Mouse (Mus musculus): ENCODE data around the gene Lysmd2. TPM values are rescaled to one million over a fixed set of nuclear protein-coding genes. Genes with fewer than 3 reads are reported as not detected.
A peak's percentile ranks its signal among the peaks of the same experiment; 100 is the strongest.

Lysmd2 gene
- total RNA-seq, 2 experiments from 2014 or later, result 15.3 to 17.5 TPM

DNA sequence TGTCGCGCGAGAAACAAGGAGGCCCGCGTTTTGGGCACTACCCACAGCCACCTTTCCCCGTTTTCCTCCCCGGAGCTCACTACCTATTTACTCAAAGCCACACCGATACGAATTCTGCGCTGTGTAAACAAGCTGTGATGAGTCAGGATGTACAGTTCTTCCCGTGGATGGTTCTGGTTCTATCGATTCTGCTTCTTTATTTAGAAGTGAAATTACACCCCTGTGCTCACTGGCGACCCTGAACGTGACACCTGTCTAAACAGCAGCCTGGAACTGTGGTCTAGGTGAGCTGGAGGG, 715 bp downstream of the Lysmd2 start:
- DNase-seq, result no peak

DNA sequence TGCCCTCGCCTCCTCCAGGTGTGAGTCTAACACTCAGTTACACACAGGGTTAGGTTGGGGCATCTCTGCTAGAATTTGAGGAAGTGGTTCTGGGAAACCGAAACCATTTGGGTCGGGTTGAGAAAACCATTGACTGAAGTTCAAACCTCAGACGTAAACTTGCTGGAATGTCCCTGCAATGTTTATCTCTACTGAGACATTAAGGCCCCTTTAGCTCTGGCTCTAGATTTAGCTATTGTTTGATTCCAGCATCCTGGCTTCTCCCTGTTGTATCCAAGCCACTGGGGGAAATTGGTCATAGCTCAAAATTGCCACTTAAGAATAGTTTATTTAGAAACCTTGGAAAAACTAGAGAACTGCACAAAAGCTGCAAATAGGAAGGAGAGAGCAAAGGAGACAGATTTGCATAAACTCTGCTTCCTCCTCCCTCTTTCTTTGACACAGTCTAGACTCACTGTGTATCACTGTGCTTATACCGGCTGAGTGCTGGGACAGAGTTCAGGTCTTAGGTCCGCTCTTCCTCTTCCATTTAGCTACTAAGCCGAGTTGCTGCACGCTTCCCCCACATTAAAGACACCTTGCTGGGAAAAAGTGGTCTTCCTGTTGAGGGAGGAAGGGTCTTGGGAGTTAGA, 5.4 kb downstream of the Lysmd2 start:
- DNase-seq, result no peak

DNA sequence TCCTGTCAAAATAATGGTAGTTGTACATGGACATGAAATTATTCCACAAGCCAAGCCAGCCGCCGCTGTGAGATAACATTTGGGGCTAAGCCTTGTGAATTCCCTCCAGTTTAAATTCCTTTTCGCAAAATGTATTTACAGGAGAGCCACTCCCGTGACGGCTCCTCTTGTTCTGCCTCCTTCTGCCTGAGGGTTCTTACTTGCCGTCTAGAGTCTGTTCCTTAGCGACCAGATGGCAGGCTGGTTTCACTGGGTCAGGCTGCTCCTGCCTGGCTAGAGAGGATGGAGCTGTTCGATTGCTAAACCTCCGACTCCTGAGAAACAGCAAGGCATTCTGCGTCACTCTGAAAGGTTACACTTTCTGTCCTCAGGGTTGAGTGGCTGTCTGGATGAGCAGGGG, 6.6 kb downstream of the Lysmd2 start:
- DNase-seq, result no peak

DNA sequence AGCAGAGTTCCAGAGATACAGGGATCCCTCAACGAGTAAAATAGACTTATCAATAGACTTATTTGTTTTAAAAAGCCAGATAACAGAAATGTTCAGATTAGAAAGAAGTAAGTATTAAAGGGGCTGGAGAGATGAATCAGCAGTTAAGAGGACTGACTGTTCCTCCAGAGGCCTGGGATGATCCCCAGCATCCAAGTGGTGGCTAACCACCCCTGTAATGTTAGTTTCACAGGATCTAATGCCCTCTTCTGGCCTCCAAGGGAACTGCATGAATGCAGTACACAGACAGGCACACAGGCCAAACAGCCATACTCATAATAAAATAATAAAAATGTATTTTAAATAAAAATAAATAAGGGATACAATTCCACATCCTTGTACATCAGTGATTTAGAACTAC, 7.4 kb downstream of the Lysmd2 start:
- peak; percentile 25 for DNase-seq

DNA sequence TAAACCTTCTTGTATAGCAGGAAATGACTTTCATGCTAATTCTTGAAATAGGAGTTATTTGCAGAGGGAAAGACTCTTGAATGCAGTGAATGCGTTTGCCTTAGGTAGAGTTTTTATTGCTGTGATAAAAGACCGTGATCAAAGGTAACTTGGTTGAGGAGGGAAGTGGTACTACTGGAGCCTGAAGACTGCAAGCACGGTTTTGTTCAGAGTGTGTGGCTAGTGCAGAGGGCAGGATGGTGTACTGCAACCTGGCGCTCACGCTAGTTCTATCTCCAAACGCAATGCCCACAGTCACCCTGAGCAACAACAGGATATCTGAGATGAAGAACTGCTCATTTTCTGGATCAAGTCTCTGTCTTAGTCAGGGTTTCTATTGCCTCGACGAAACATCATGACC, 8.1 kb downstream of the Lysmd2 start:
- DNase-seq, result no peak

DNA sequence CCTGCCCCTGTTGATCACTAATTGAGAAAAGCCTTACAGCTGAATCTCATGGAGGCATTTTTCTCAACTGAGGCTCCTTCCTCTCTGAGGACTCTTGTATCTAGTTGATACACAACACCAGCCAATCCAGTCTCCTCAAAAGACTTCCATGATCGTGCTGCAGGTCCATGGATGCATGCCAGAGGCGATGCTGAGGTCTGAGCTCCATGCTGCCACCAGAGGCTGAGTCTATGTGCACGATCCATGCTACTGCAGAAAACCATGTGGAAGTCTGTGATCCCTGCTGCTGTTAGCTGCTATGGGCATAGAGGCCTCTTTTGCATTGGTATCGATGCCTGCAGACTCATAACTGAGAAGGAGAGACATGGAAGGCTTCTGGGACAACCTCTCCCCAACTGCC, 8.7 kb downstream of the Lysmd2 start:
- DNase-seq, result no peak

DNA sequence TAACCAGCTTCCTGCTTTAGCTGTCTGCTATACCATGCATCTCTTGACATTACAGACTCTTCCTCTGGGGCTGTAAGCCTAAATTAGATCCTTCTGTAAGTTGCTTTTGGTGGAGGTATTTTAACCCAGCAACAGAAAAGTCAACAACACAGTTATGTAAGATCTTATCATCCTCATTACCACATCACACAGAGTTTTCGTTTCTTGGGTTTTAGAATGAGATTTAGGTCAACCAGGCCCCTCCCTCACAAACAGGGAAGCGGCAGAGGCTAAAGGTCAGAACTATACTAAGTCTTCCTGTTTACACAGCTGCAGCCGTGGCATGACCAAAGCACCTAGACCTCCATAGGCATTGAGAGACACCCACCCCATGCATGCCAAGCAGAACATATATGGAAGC, 19.9 kb downstream of the Lysmd2 start:
- no peak for DNase-seq

DNA sequence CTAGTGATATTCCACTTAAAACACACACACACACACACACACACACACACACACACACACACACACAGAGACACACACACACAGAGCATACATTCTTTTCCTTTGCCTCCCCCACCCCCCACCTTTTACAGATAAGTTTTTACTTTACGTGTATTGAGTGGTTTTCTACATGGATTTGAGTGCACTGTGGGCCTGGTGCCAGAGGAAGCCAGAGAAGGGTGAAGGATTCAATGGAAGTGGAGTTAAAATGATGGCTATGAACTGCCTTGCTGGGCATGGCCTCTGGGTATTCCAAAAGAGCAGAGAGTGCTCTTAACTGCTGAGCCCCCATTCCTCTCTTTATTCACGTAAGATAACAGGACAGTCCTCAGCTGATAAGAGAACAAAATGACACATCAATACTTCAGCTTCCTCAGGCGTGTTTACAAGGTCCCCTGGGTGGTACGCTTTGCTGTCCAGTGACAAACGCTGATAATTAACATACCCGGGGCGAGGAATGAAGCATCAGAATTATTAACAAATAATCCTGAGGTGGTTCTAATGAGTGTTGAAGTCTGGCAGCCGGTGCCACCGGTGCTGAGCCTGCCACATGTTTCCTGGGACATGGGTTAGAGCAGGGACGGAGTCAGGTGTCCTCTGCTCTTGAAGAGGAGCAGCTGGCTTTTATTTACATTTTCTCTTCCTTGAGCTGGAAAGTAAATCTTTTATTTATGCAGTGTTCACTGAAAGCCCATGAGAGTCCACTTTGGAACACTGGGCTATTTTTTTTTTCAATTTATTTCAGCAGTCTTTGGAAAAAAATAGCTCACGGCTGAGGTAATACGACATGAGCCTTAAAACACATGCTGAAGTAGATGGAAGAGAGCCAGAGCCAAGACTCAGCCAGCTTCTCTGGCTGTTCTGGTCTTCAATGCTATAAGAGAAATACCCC, 28.7 kb downstream of the Lysmd2 start:
- DNase-seq, result peak; percentile 40

DNA sequence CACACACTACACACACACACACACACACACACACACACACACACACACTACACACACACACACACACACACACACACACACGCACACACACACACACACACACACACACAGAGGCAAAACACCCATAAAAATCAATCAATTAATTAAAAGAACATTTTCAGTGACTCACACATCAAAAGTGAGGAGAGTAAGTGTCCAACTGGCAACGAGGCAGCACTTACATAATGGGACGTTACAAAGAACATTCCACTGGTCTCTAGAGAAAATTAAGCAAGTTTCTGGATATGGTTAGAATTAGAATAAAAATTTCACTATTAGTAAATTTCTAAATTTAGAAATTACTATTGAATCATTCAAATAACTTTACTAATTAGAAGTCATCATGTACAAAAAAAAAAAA, 30.9 kb downstream of the Lysmd2 start:
- peak; percentile 26 for DNase-seq

DNA sequence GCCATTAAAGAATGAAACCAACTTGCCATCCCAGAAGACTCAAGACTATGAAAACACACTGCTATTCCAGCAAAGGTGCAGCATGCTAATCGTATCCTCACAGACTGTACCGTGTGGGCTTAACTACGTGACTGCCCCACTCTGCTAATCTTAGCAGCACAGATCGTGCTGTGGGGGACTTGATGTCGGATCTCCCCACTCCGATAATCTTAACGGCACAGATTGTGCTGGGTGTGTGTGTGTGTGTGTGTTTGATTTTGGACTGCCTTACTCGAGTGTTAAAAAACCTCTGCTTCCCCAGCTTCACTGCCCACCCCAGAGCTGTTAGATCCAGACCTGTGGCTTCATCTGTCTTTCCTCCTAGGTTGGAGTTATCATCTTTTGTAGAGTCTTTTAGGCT, 35.4 kb downstream of the Lysmd2 start:
- no peak for DNase-seq

DNA sequence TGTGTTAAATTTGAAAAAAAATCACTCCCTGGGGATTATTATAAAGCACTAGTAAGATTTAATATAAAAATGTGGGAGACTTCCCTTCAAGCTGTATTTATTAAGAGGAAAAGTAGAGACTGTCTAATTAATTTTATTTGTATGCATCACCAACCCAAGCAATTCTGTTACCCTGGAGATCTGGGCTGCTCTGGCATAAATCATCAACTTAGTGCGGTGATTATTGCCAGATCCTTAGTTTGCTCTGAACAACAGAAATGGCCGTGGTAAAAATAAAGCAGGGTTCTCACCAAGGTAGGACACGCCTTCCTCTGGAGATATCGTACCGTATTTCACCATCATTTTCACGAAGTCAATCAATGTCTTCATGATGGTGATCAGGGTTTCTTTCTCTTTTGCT, 39.8 kb downstream of the Lysmd2 start:
- DNase-seq, result no peak

DNA sequence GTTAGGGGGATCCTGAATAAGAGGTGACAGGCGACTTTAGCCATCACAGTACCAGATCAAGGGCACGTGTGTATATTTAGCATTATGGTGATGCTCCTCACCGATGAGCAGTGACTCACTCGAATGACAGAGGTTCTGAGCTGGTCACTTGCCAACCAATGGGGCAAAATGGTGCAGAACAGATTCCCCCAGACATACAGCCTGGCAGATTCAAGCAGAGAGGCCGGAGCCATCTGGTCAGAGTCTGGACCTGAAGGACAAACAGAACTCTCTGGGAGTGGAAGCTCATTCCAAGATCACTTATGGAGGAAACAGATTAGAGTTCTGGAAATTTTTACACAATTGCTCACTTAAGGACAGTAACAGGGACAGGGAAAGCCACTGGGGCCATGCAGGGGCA, 41.1 kb downstream of the Lysmd2 start:
- DNase-seq, result peak; percentile 23

DNA sequence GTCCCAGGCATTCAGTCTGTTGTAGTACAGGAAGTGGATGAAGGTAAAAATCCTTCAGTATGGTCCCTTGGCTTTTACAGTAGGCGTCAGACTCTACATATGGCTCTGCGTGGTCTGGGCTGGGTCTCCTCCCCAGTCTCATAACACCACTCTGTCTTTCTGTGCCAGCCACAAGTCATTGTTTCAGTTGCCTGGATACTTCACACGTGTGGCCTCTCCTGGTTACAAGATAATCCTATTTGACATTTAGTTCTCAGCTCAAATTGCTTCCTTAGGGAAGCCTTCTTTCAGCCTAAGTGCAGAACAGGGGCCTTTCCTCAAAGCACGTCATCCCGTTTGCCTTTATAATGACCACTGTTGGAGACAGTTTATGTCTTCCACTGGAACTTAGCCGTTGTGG, 47.2 kb downstream of the Lysmd2 start:
- DNase-seq, result no peak

DNA sequence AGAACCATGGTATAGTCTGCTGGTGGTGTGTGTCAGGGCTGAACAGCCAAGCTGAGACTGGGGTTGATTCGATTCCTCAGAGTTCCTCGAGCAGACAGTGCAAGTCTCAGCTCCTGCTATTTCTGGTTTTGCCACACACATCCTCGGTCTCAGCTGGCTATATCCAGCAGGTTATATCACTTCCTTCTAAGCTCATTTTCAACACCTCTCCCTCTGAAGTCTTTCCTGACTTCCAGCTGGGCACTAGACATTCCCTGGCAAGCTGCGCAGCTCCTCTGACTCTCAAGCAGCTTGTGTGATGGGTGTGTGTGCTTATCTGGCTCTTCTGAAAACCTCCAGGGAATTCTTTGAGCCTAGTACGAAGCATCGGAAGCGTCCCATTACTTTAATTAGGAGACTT, 50.7 kb downstream of the Lysmd2 start:
- DNase-seq, result no peak

DNA sequence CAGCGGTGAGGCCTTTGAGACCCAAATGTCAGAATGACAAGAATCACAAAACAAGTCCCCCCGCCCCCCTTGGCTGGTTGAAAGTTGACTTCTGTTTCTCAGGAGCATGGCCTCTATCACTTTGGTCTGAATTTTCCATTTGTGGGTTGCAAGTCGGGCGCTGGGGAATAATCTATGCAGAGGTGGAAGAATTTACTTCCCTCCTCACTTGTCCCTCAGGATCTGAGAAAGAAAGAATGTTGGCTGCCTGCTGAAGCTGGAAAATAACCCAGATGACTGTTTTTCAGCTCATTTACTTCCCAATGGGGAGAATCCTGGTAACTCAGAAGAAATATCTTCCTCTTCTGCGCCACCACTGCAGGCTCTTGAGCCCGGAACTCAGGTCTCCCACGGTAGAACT, 52.8 kb downstream of the Lysmd2 start:
- DNase-seq, result no peak

DNA sequence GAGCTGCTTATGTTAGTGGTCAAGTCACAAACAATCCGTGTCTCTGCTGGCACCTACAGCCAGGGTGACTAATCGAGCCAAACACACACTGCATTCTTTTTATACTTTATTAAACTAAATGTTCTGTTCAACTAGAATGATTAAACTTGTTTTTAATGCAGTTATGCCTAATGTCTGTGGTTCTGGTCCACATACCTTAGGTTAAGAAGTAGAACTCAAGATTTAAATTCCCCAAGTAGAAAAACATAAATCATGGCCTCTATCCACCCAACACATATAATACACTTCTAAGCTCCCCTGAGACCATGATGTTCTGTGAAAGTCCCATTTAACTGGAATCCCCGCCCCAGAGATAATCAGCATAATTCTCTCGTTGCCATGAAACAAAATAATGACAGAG, 54.1 kb downstream of the Lysmd2 start:
- no peak for DNase-seq

DNA sequence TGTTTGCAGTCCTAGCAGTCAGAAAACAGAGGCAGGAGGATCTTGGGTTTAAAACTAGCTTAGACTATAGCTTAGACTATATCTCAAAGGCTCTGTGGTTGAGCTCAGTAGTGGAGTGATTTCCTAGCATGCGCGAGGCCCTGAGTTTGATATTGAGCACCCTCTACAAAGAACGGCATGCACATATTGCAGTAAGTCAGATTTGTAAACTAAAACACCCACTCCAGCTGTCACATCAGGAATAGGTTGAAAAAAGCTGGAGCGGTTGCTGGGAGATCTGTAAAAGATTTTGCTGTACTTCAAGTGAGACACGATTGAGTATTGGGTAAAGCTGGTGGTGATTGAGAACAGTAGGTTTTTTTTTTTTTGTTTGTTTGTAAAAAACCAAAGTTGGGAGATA, 55.1 kb downstream of the Lysmd2 start:
- no peak for DNase-seq

DNA sequence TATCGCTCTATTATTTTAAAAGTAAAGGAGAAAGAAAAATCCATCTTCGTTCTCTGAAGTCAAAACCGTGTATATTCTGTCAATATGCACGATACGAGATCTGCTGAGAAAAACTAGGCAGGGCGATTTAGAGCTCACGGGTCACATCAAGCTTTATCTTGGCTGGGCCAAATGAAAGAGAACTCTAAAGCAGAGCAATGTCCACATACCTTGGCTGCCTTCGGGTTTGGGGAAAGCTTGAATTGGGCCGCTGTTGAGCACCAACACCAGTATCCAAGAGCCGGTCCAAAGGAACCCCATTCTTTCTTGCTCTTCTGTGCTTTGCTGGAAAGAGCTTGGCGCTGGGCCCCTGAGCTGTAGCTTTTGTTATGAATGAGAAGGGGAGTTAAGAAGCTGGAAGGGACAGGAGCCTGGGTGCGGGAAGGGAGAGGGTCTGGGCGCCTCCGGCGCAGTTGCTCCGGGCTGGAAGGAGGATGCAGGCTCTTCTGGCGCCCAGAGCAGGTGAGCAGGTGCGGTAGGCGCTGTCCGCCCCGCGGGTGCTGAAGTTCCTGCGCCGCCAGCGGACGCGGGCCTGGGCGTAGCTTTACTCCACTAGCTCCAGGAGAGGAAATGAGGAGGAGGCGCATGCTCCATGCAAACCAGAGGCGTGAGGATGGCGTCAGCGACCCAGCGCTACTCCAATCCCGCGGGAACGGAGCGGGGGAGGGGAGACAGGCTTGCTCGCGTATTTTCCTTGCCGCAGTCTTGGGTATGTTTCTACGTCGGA, 58.1 kb downstream of the Lysmd2 start, which contains the start of gene Scg3:
TSS of gene Scg3 (minus strand) at position 631 of the 766 bp plus-strand sequence.
- DNase-seq, result peak; percentile 87

DNA sequence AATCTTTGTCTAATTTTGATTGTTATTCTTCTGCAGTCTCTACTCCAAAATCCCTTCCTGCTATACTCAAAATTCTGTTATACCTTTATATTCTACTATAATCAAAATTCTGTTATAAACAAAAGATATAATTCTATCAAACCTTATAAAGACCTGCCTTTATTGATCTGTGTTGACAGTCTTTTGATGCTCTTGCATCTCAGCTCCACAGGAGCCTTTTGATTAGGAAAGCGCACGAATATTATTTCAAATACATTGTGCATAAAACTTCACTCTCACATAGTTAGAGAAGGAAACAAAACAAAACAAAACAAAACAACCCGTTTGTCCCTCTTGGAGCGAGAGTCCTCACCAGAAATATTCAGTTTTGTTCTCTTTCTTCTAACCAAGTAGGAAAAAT, 58.8 kb downstream of the Lysmd2 start:
- no peak for DNase-seq

DNA sequence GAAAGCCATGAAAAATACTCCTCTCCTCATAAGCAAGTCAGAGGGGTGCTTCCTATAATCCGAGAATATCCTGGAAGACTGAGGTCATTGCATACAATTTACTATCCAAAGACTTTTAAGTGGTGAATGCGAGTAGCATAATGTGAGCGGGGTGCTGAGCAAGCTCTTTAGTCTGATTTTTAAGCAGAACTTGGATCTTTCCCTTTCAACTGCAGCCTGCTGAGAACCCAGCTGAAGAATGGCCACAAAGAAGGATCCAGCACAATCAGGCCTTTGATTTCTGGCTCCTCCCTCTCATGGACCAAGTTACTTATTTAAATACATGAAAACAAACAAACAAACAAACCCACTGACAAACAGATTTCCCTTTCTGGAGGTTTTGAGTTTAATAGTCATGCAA, 59.2 kb downstream of the Lysmd2 start:
- DNase-seq, result no peak

Measured in adrenal gland, postnatal 10 days (tissue).